Mouse (Mus musculus) G1E-ER4 (cell line): ENCODE data around the gene Mrps26. TPM values are rescaled to one million over a fixed set of nuclear protein-coding genes. Genes with fewer than 3 reads are reported as not detected.

Source experiments
- GATA1 ChIP-seq: IDR thresholded peaks from one replicate; pipeline ENCODE4 v1.8.0; 2012; ENCODE audit warnings: low read length, inconsistent platforms
- polyA plus RNA-seq: library from polyadenylated mRNA; stranded (reverse); fragments of >175 nt; gene quantifications from 2 replicates; pipeline ENCODE4 v1.2.3, GENCODE M21; 2012

Mrps26 gene
- polyA plus RNA-seq: 166 and 212 TPM in 2 replicates

DNA sequence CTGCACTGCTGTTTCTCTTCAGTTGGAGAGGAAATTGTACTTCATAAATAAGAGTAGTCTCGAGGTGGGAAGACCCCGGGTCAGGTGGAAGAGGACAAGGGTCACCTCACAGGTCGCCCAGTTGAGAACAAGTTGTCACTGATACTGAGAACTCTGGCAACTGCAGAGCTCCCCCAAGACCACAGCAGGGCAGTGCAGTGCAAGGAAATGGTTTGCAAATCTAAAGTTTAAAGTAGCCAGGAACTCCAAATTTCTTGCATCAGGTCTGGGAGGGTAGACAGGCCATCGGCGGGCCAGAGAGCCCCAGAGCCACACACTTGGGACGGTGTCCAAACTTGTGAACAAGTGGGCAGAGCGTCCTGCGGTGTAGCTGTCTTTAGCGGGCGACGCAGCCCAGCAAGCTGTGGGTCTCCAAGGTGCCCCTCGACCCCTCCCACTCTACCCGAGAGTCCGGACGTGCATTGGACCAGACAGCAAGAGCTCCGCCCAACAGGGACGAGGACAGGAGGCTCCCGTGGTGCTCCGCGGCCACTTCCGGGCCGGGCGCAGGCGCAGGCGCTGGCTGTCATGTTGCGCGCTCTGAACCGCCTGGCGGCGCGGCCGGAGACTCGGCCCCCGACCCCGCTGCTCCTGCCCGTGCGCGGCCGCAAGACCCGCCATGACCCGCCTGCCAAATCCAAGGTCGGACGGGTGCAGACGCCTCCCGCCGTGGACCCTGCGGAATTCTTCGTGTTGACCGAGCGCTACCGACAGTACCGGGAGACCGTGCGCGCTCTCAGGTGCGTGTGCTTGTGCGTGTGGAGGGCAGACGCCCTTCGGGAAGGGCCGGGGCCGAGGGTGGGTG, at the start of gene Mrps26:
TSS of gene Mrps26 (plus strand) at position 531 of the 844 bp plus-strand sequence.
- TF ChIP-seq GATA1: no peak

DNA sequence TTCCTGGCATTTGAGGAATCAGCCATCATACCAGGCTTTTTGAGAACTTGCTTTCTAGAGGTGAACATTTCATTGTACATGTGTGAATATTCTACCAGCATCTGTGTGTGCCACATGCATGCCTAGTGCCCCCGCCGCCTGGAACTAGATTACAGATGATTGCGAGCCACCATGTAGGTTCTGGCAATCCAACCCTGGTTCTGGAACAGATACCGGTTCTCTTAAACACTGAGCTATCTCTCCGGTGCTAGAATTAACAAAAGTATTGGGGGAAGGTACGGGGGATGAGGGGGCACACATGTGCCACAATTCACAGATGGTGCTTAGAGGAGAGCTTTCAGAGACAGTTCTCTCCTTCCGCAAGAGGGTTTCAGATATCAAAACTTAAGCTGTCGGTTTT, 49.6 kb upstream of the Mrps26 start:
- TF ChIP-seq GATA1: no peak

DNA sequence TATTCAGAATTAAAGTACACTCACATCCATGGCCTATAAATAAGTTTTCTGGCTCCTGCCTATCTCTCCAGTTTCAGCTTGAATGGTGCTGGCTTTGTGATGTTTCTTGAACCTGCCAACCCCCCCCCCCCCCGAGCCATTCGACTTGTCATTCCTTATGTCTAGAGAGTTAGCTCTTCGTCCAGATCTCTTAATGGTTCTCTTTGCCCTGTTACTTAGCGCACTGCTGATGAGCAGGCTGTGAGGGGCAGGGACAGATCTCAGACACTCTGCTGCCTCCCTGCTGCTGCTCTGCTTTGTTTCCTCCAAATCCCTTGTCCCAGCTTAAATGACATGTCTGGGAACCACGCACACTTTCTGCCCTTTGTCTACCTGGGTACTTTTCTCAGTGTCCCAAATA, 47.8 kb upstream of the Mrps26 start:
- TF ChIP-seq GATA1: no peak

DNA sequence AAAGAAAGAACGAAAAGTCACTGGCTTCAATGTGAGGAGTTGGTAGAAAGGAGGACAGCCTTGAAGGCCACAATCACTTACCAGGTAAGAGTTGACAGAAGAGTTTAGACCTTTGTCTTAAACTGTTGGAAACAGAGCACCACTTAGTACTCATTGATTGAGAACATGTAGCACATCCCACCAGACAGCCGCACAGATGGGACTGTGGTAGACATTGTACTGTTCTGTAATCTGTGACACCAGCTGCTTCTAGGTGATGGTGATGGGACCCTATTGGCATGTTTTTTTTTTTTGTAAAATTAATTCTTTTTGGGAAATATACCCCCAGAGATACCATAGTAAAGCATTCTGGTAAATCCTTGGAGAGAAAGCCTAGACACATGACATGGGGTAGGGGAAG, 41.6 kb upstream of the Mrps26 start:
- no peak for TF ChIP-seq GATA1

DNA sequence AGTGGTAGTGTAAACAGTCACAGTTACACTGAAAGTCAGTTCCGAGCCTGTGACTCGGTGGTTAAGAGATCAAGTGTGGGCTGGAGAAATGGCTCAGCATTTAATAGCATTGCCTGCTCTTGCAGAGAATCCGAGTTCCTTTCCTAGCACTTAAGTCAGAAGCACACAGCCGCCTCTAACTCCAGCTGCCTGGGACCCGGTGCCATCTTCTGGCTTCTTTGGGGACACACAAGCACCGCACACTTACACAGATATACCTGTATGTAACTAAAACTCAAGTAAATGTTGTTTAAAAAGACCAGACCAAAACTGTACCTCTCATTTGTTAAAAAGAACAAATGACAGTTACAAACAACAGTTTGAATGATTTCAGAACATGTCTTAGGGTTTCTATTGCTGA, 35.1 kb upstream of the Mrps26 start:
- no peak for TF ChIP-seq GATA1

DNA sequence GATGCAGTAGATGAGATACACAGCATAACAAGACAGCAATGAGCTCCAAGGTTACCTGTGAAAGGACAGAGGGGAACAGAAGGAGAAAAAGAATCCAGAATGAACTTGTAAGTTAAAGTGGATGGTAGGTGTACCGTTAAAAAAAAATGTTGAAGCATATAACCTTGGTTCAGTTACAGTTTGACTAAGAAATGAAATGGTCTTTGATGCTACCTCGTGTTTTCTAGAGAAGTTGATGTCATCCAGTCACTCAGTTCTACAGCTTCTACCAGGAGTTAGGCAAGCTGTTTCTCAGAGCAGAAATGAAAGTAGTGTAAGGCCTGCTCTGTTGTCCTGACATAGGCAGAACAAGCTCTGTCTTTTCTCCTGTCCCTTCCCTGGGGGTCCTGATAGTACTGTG, 34.3 kb upstream of the Mrps26 start:
- TF ChIP-seq GATA1: no peak

DNA sequence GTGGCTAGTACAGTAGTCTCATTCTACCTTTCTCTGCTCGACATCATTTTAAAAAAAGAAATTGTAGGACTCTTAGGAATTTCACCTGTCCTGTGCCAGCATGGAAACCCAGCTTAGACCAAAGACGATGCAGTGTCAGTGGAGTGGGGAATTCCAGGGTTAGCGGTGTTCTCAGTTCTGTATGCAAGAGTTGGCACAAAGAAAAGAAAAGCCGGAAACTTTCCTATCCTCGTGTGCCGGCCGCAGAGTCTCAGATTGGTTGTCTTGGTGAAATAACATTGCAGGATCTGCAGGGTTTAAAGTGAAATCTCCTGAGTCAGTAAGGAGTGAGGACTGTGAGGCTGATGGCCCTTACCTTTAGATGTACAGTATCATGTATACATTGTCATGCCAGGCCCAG, 33.6 kb upstream of the Mrps26 start:
- no peak for TF ChIP-seq GATA1

DNA sequence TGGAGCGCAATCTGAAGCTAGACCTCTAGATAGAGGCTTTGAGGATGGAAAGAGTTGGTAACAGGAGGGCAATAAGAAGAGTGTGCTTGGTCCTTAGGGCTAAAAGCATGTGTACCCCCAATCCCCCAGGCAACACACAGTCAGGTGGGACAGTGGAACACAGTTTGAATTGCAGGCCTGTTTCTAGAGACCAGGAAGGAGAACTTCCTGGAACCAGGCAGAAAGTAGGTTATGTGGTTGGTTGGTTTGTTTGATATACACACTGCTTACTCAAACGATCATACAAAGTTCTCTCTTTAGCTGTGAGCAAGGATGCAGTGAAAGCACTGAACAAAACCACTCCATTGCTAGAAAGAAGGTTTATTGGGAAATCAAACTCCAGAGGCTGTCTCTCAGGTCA, 31.3 kb upstream of the Mrps26 start:
- TF ChIP-seq GATA1: no peak

DNA sequence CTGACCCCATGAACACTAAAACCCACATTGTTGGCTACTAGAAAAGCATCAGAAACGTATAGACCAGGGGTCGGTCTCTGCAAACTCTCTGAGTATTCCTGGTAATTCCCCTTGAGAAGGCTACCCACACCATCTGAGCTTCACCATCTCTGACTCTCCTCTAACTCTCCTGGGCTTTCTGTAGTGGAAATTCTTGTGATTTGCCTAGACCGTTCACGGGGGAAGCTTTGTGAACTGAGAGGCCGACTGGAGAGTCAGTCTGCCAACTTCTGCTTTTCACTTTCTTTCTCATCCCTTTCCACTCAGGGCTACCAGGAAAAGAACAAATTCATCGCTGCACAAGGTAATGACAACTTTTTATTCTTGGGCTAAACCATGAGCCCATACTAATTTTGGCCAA, 28.5 kb upstream of the Mrps26 start:
- TF ChIP-seq GATA1: no peak

DNA sequence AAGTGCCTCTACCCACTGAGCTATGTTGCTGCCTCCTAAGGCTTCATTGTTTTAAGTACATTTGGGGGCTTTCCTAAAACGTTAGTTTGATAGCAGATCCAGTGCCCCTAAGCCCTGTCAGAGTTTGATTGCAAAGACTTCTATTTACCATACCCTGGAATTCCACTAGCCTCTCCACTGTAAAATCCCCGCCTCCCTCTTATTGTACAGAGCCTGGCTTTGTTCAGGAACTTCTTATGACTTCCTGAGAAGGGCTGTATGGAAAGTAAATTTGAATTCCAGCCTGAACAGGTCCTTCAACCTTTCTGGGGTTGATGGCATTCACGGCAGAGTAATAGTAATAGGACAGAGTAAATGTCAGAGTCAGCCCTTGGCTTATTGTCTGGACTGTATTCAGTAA, 26.7 kb upstream of the Mrps26 start:
- TF ChIP-seq GATA1: no peak

DNA sequence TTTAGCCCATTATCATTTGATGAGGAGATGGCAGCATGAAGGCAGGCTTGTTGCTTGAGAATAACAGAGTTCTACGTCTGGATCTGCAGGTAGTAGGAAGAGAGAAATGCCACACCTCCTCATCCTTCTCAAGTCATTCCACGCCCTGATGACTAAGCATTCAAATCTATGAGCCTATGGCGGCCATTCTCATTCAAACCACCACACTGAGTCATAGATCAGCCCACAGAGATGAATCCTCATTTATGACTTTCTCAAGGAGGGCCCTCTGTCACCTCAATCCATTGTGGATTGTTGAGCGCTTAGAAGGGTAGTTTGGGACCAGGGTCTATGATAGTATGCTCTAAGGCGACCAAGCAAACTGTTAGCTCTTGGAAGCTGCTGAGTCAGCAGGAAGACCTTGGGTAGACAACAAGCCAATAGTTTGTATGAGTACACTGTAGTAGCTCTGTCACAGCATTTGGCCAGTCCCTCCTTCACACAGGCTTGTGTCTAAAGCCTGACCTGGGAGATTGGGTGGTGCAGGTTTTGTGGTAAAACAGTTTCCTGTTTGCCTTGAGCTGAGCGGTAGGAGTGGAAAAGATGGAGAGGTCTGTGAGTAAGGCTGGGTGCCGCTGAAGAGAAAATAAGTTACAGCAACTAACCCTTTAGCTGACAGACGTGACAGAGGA, 24.5 kb upstream of the Mrps26 start:
- no peak for TF ChIP-seq GATA1

DNA sequence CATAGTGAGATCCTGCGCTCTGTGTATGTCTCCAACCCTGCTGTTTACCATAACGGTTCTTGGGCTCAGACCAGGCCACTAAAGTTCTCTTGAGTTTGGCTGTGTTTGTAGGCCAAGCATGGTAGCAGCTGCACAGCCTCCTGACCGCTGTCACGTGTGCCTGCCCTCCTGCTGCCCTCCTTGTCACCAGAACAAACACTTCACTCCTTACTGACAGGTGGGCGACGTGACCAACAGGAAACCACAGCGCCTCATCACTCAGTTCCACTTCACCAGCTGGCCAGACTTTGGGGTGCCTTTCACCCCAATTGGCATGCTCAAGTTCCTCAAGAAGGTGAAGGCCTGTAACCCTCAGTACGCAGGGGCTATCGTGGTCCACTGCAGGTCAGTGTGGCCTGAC, 23.3 kb upstream of the Mrps26 start:
- TF ChIP-seq GATA1: no peak

DNA sequence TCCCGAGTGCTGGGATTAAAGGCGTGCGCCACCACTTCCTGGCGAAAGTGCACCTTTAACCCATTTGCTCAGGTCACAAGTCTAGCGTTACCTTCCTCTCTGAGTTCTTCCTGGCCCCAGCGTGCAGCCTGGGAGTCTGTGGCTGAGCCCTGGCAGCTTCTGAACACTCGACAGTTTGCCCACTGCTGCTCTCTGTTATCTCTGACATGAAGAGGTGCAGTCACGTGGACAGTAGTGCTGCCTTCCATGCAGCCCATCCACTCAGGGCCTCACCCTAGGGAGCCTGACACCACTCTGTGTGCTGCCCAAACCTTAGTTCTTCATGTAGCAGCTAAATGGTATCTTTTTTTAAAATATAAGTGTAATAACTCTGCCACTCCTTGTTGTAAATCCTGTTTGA, 16.6 kb upstream of the Mrps26 start:
- no peak for TF ChIP-seq GATA1

DNA sequence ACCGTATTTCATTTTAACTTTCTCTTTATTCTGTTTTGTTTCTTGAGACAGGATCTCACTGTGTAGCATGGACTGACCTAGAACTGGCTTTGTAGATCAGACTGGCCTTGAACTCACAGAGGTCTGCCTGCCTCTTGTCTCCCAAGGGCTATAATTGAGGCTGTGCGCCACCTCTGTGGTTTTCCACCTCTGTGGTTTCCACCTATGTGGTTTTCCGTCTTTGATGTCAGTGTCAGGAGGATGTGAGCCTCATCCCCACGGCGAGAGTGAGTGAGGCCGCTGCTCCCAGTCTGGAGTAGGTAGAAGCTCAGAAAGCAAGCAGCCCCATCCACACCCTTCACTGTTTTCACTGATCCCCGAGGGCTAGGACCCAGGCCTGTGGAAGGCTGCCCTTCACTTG, 8.7 kb upstream of the Mrps26 start:
- no peak for TF ChIP-seq GATA1

DNA sequence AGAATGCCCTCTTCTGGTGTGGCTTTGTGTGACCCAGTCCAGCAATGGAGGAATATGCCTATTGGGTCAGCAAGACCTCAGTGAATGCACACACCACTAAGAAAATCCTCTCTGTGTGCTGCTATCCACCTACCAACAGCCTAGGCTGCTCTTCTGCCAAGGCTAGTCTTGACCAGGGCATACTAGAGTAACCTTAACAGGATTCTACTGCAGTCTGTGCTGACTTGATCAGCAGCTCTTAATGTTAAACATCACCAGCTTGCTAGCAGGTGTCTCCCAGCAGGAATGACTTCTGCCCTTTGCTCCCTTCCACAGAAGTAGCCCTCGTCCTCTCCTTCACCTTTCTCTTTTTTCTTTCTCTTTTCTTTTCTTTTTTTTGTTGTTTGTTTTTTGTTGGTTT, 7.2 kb upstream of the Mrps26 start:
- TF ChIP-seq GATA1: no peak

DNA sequence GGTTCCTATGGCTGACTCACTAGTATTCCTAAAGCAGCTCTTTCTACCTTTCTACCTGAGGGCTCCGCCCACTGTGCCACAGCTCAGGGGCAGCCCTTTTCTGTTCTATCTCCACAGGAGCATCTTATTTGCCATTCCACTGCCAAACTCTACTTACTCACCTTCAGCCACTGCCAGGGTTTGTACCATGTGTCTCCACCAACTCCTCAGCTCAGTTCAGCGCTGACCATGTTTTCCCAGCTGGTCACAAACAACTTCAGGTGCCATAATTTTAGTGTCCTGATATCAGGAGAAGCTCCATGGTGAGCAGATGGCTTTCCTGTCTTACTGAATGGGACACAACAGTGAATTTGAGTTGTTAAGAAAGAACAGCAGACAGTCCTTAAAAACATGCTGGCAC, 6.1 kb upstream of the Mrps26 start:
- no peak for TF ChIP-seq GATA1

DNA sequence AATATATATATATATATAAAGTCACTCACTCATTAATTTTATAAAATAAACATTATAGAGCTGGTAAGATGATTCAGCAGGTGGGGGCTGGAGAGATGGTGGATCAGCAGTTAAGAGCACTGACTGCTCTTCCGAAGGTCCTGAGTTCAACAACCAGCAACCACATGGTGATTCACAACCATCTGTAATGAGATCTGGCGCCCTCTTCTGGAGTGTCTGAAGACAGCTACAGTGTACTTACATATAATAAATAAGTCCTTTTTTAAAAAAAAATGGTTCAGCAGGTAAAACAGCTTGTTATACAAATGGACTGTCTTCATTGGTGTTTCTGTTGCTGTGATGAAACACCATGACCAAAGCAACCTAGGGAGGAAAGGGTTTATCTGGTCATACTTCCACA, 5.5 kb upstream of the Mrps26 start:
- TF ChIP-seq GATA1: no peak
